Mouse (Mus musculus) layer of hippocampus, adult 9-11 months (tissue): ENCODE results near the gene Col8a2.

Experiments used
- DNase-seq: peaks from one replicate; pipeline ENCODE4 v3.0.0; 2022

Gene Col8a2

GRCm38 (mm10) chr4:126260520-126261201 lies 25.9 kb upstream of the Col8a2 start:
- DNase-seq = peak; percentile 67

DNA sequence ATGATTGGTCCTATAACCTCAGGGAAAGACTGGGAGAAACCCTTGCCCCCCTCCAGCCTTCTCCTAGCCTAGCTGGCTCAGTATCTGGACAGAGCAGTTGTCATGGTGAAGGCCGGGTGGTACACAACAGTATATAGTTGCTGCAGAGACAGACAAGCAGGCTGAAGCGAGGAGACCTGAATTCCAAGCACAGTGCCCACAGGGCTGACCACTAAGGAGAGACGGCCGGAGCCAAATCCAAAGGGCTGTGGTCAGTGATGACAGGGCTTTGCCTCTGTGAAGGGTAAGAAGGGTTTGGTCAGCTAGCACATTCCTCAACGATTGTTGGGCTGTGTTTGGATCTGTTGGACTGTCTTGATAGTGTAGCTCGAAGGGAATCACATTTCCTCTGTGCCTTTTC lies 25.3 kb upstream of the Col8a2 start:
- DNase-seq = no peak

DNA sequence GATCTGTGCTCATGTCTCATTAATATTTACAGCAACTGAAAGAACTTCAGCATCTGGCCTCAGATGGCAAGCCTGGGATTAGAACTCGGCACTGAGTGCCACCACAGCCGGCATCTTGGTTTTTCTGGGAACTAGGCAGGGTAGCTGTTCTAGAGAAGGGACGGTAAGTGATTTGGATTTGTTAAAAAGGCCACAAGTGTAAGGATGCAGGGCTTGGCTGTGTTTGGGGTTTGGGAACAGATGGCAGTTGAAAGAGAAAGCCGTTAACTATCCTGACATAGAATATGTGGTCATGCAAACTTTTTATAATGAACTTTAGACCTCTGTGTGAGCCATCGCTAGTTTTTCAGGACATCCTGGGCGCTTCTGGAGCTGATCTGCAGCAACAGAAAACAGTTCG lies 24.9 kb upstream of the Col8a2 start:
- DNase-seq = no peak

- peak; percentile 99 for DNase-seq
Observed at GRCm38 (mm10) chr4:126262119-126262807, 24.3 kb upstream of the Col8a2 start, which contains the start of gene Trappc3. Trappc3 (plus strand) TSS chr4:126262325.

DNA sequence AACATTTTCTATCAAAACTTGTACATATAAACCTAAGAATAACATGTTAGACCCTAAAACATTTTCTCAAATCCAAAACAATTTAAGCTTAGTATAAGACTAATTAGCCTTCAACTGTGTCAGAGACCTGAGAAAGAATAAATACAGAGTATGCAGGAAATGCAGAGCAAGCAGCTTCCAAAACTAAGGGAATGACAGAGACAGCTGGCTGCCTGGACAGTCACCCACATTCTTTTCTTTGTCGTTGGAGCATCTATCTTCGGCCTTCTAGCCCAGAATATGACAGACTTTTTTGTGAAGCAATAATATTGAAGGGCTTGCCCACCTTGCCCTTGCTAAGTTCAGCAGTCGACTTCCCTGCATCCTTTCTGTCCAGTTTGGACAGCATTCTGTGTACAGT lies 17.3 kb upstream of the Col8a2 start:
- DNase-seq = no peak

DNA sequence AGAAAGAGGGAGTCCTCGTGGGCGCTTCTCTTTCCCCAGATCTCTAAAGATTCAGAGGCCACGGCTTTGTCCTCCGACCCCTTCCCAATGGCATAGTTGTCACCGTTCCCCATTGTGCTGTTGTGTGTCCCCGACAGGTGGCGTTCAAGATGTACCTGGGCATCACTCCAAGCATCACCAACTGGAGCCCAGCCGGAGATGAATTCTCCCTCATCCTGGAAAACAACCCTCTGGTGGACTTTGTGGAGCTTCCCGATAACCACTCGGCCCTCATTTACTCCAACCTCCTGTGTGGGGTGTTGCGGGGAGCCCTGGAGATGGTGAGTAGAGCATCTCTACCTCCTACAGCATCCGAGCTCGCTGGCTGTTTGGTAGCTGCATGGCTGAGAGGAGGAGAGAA lies 12.8 kb upstream of the Col8a2 start:
- no peak for DNase-seq

- no peak for DNase-seq
Observed at GRCm38 (mm10) chr4:126275081-126275480, 11.5 kb upstream of the Col8a2 start.

- no peak for DNase-seq
Observed at GRCm38 (mm10) chr4:126275681-126276131, 10.9 kb upstream of the Col8a2 start.

GRCm38 (mm10) chr4:126277906-126278564 lies 8.6 kb upstream of the Col8a2 start:
- DNase-seq = no peak

DNA sequence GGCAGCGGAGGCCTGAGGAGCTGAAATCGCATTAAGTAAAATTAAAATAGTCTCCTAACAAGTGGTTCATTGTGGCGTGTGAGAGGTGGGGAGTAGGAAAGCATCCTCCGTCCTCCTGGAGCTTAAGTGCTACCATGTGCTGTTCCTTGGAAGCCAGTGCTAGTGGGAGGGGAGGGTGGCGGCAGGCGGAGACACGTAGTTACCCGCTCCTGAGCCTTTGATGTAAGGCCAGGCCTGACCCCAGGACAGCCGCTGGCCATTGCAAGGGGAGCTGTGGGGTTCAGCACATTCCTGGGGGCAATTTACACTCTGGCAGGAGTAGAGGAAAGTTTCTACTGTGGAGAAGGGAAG lies 8.1 kb upstream of the Col8a2 start:
- no peak for DNase-seq

GRCm38 (mm10) chr4:126278961-126279360 lies 7.6 kb upstream of the Col8a2 start:
- no peak for DNase-seq

GRCm38 (mm10) chr4:126281706-126282105 lies 4.9 kb upstream of the Col8a2 start:
- no peak for DNase-seq

DNA sequence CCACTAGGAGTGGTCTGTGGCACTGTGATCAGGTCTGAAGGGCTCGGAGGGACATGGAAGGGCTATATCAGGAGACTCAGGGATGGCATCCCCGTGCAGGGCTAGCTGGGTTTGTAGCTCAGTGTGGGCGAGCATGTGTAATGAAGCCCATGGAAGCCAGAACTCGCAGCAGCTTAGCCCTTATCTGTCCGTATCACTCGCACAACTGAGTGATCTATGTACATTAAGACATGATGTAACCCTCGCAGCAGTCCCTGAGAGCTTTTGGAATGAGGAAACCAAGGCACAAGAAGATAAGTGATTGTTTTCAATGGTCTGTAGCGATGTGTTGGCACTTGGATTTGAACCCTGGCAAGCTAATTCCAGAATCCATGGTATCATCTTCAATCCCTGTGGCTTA lies 3.0 kb upstream of the Col8a2 start:
- DNase-seq = no peak

GRCm38 (mm10) chr4:126287302-126287995 lies 856 bp downstream of the Col8a2 start:
- DNase-seq = no peak

DNA sequence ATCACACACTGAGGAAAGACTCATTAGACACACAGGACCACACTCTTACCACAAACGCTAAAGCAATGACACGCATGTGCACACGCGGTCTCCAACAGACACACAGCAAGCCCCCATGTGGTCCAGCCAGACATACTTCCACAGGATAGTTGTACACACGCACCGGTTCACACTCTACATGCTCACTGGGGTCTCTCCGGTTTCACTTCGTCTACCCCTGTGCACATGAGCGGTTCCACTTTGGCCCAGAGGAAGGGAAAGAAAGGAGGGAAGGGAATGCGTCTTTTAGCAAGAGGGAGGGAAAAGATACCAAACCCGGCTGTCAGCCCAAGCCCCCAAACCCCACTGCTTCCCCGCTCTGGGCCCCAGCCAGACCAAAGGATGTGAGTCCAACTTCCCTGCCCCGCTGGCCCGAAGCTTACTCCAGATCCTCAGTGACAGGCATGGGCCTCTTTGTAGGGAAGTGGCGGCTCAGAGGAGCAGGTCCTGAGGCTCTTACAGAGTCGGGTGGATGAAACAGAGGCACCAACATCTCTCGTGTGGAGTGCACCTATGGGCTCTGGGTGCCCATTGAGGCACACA lies 1.6 kb downstream of the Col8a2 start:
- no peak for DNase-seq

- no peak for DNase-seq
Observed at GRCm38 (mm10) chr4:126290314-126290713, 3.7 kb downstream of the Col8a2 start.

DNA sequence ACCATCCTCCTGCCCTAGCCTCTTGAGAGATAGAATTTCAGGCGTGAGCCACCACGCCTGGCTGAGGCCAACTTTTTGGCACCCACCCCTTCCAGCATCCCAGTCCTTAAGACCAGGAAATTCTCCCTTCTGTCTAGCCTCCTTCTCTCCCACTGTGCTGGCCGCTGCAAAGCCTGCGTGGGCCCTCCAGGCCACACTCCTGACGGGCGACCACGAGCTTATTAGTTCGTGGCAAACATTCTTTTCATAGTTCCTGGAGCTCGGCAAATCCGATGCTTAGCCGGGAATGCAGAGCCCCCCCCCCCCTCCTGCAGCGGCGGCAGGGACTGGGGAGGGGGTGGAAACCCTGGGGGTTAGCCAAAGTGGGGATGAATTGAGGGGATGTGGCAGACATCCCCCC lies 4.6 kb downstream of the Col8a2 start:
- no peak for DNase-seq

GRCm38 (mm10) chr4:126295152-126295551 lies 8.6 kb downstream of the Col8a2 start:
- DNase-seq = no peak

- DNase-seq = no peak
Observed at GRCm38 (mm10) chr4:126295937-126296336, 9.3 kb downstream of the Col8a2 start.

- DNase-seq = no peak
Observed at GRCm38 (mm10) chr4:126296617-126297101, 10.1 kb downstream of the Col8a2 start.

DNA sequence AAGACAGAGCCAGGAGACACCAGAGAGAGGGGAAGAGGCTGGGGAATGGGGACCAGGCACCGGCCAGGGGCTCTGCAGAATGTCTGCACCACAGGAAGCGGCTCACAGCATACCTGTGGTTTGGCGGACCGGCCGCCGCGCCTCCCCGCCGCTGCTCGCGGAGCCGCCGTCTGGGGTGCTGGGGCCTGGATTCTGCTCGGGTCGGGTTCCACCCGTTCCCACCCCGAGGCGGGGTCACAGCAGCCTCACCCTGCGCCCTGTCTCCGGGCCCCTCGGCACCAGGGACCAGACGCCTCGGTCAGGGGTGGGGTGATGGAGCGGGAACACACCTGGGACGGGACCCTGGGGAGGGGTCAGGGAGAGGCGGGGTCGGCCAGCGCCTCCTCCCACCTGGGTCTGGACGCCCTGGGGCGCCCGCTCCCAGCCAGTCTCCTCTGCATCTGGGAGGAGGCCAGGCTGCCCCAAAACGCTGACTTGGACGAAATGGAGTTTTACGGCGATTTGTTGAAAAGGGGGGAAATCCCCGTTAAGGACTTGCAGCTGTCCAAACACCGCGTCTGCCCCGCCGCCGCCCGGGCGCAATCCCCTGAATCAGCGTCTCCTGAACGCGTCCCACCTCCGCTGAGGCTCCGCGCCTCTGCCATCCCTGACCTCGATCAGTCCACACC lies 14.5 kb downstream of the Col8a2 start:
- DNase-seq = no peak

DNA sequence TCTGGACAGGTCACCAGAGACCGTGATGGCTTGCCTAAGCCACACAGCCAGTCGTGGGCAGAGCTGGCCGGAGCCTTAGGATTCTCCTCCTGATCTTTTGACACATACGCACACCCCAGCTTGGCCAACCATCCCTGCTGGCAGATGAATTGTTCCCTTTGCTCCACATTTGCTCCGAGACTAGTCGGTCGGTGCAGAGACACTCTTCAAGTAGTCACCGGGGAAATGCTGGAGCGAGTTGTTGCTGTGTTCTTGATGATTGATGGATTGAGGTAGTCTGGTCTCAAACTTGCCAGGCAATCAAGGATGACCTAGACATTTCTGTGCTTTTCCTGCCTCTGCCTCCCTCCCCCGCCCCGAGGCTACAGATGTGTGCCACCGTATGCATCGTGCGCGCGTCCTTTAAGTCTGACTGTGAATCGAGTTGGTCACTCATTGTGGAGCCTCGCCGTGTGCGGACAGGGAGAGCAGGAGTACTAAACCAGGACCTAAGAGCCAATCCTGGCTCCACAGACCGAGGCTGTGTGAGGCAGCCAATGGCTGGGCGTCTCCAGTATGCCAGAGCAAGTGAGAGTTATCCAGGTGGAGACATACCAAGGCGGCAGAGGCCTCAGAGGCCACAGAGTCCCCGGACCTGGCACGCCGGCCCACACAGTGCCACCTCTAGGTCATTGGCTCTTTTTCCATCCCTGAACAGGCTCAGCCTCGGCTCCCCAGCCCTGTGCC lies 15.2 kb downstream of the Col8a2 start:
- no peak for DNase-seq
